Mouse (Mus musculus) midbrain, embryonic 12.5 days (tissue): ENCODE data around the gene Rnf227. TPM values are rescaled to one million over a fixed set of nuclear protein-coding genes. Genes with fewer than 3 reads are reported as not detected.

Source experiments
- ATAC-seq: fragments of 200-750 bp; cut with Nextera tagmentation; 2 replicates; pipeline ENCODE4 v1.8.0; 2017; ENCODE audit warnings: low read depth, moderate TSS enrichment, moderate library complexity; ENCODE audit not compliant: low FRiP score
- H3K27ac ChIP-seq: fragments of 300-500 bp; sonication (generic); replicated peaks from 2 replicates; pipeline ENCODE4 v1.5.1; 2016; ENCODE audit warnings: mild to moderate bottlenecking
- H3K27me3 ChIP-seq: fragments of 300-500 bp; sonication (generic); 2 replicates; pipeline ENCODE4 v1.6.1; 2016; ENCODE audit warnings: mild to moderate bottlenecking
- H3K36me3 ChIP-seq: fragments of 300-500 bp; sonication (generic); 2 replicates; pipeline ENCODE4 v1.6.1; 2016
- H3K4me1 ChIP-seq: fragments of 300-500 bp; sonication (generic); 2 replicates; pipeline ENCODE4 v1.6.1; 2016
- H3K4me2 ChIP-seq: fragments of 300-500 bp; sonication (generic); replicated peaks from 2 replicates; pipeline ENCODE4 v1.6.1; 2016; ENCODE audit warnings: mild to moderate bottlenecking, moderate library complexity
- H3K4me3 ChIP-seq: fragments of 300-500 bp; sonication (generic); 2 replicates; pipeline ENCODE4 v1.5.1; 2016; ENCODE audit warnings: mild to moderate bottlenecking
- H3K9ac ChIP-seq: fragments of 300-500 bp; sonication (generic); replicated peaks from 2 replicates; pipeline ENCODE4 v1.6.1; 2016; ENCODE audit warnings: mild to moderate bottlenecking, moderate library complexity
- H3K9me3 ChIP-seq: fragments of 300-500 bp; sonication (generic); 2 replicates; pipeline ENCODE4 v1.6.1; 2016; ENCODE audit warnings: mild to moderate bottlenecking
- WGBS: fragments of 180-500 bp; shearing (Covaris S2); methylation state at CpG from one replicate; pipeline ENCODE4 v1.1.7; 2016; 5-methylcytosine and 5-hydroxymethylcytosine counted together
- polyA plus RNA-seq: library from polyadenylated mRNA; unstranded; fragments of >200 nt; fragmentation: Nextera tagmentation; extraction: Ambion mirVana; gene quantifications from 2 replicates; pipeline ENCODE4 v1.2.1, GENCODE M21; 2016

The Rnf227 gene
- polyA plus RNA-seq, 1 experiment from 2014 or later = 48.4 TPM

GRCm38 (mm10) chr11:69373223-69373965 is 33.1 kb downstream of the Rnf227 start:
- no peaks in the 10 kb centered on the region for H3K9me3 ChIP-seq
- no peaks in the 10 kb centered on the region for H3K27me3 ChIP-seq
- peaks cover 19% of the 10 kb centered on the region for H3K36me3 ChIP-seq
- WGBS = 90% methylated on average over 16 of the region's 16 CpGs
- ATAC-seq = no peak
- H3K4me1 ChIP-seq = peaks cover 26% of the 10 kb centered on the region
- H3K4me3 ChIP-seq = no peak overlapping the region
- H3K27ac ChIP-seq = no peak overlapping the region
- no peak overlapping the region for H3K9ac ChIP-seq
- H3K4me2 ChIP-seq = no peak overlapping the region

- Histone ChIP-seq H3K36me3 (peaks cover 19% of the 10 kb centered on the region), H3K4me3 (no peak overlapping the region), H3K9me3 (no peaks in the 10 kb centered on the region), H3K4me1 (peaks cover 19% of the 10 kb centered on the region), H3K4me2 (no peak overlapping the region), H3K9ac (no peak overlapping the region), H3K27ac (no peak overlapping the region), H3K27me3 (no peaks in the 10 kb centered on the region)
- no peak for ATAC-seq
- WGBS = 89% methylated on average over 4 of the region's 4 CpGs
These were observed 35.4 kb downstream of the Rnf227 start for GRCm38 (mm10) chr11:69375646-69376045.

GRCm38 (mm10) chr11:69377766-69378165 is 37.5 kb downstream of the Rnf227 start:
- no peaks in the 10 kb centered on the region for H3K9me3 ChIP-seq
- no peak overlapping the region for H3K4me3 ChIP-seq
- no peak overlapping the region for H3K9ac ChIP-seq
- no peaks in the 10 kb centered on the region for H3K27me3 ChIP-seq
- no peak for ATAC-seq
- H3K36me3 ChIP-seq = peaks cover 10% of the 10 kb centered on the region
- 82% methylated on average over 3 of the region's 3 CpGs for WGBS
- H3K27ac ChIP-seq = no peak overlapping the region
- no peaks in the 10 kb centered on the region for H3K4me1 ChIP-seq
- H3K4me2 ChIP-seq = no peak overlapping the region

- ATAC-seq = no peak
- Histone ChIP-seq H3K27ac (no peak overlapping the region), H3K9me3 (no peaks in the 10 kb centered on the region), H3K36me3 (0 out of 2 replicates have a peak, but pooled peaks cover 4% of the 10 kb centered on the region), H3K4me2 (no peak overlapping the region), H3K9ac (no peak overlapping the region), H3K4me3 (no peak overlapping the region), H3K4me1 (no peaks in the 10 kb centered on the region), H3K27me3 (no peaks in the 10 kb centered on the region)
- WGBS = 78% methylated on average over 3 of the region's 3 CpGs
These were observed 39.3 kb downstream of the Rnf227 start for GRCm38 (mm10) chr11:69379600-69379999.

- H3K27me3 ChIP-seq = no peaks in the 10 kb centered on the region
- H3K9me3 ChIP-seq = no peaks in the 10 kb centered on the region
- no peak overlapping the region for H3K4me3 ChIP-seq
- 0 out of 2 replicates have a peak, but pooled peaks cover under 1% of the 10 kb centered on the region for H3K36me3 ChIP-seq
- H3K4me2 ChIP-seq = no peak overlapping the region
- ATAC-seq = no peak
- no peak overlapping the region for H3K27ac ChIP-seq
- H3K9ac ChIP-seq = no peak overlapping the region
- H3K4me1 ChIP-seq = no peaks in the 10 kb centered on the region
- 85% methylated on average over 6 of the region's 6 CpGs for WGBS
These were observed 41.1 kb downstream of the Rnf227 start for GRCm38 (mm10) chr11:69381356-69381755.

GRCm38 (mm10) chr11:69382478-69383105 is 42.3 kb downstream of the Rnf227 start:
- no peak overlapping the region for H3K4me2 ChIP-seq
- no peaks in the 10 kb centered on the region for H3K9me3 ChIP-seq
- ATAC-seq = no peak
- no peak overlapping the region for H3K9ac ChIP-seq
- no peak overlapping the region for H3K4me3 ChIP-seq
- no peaks in the 10 kb centered on the region for H3K27me3 ChIP-seq
- H3K4me1 ChIP-seq = no peaks in the 10 kb centered on the region
- WGBS = 77% methylated on average over 10 of the region's 10 CpGs
- no peak overlapping the region for H3K27ac ChIP-seq
- H3K36me3 ChIP-seq = no peaks in the 10 kb centered on the region

GRCm38 (mm10) chr11:69384979-69385378 is 44.7 kb downstream of the Rnf227 start:
- Histone ChIP-seq H3K36me3 (no peaks in the 10 kb centered on the region), H3K27me3 (no peaks in the 10 kb centered on the region), H3K4me1 (peaks cover 2% of the 10 kb centered on the region; the same call in 1 of the 2 replicates), H3K4me2 (no peak overlapping the region), H3K9me3 (no peaks in the 10 kb centered on the region), H3K4me3 (no peak overlapping the region), H3K9ac (no peak overlapping the region), H3K27ac (no peak overlapping the region)
- 82% methylated on average over 6 of the region's 6 CpGs for WGBS
- ATAC-seq = no peak

- Histone ChIP-seq H3K4me1 (peaks cover 4% of the 10 kb centered on the region; the same call in 1 of the 2 replicates), H3K9me3 (no peaks in the 10 kb centered on the region), H3K36me3 (no peaks in the 10 kb centered on the region), H3K27me3 (no peaks in the 10 kb centered on the region), H3K4me2 (no peak overlapping the region), H3K4me3 (no peak overlapping the region), H3K27ac (no peak overlapping the region), H3K9ac (no peak overlapping the region)
- WGBS = 81% methylated on average over 7 of the region's 7 CpGs
- no peak for ATAC-seq
These were observed 46.5 kb downstream of the Rnf227 start for GRCm38 (mm10) chr11:69386758-69387157.

GRCm38 (mm10) chr11:69388680-69389079 is 48.4 kb downstream of the Rnf227 start:
- WGBS = 95% methylated on average over 4 of the region's 4 CpGs
- H3K4me3 ChIP-seq = no peak overlapping the region
- H3K27ac ChIP-seq = no peak overlapping the region
- H3K4me2 ChIP-seq = no peak overlapping the region
- H3K36me3 ChIP-seq = 0 out of 2 replicates have a peak, but pooled peaks cover 2% of the 10 kb centered on the region
- no peak overlapping the region for H3K9ac ChIP-seq
- H3K9me3 ChIP-seq = no peaks in the 10 kb centered on the region
- H3K4me1 ChIP-seq = peaks cover 4% of the 10 kb centered on the region; the same call in 1 of the 2 replicates
- H3K27me3 ChIP-seq = no peaks in the 10 kb centered on the region
- ATAC-seq = no peak

GRCm38 (mm10) chr11:69389531-69390399 is 49.5 kb downstream of the Rnf227 start:
- Histone ChIP-seq H3K4me1 (peaks cover 9% of the 10 kb centered on the region), H3K27me3 (no peaks in the 10 kb centered on the region), H3K9me3 (no peaks in the 10 kb centered on the region), H3K27ac (no peak overlapping the region), H3K36me3 (0 out of 2 replicates have a peak, but pooled peaks cover 2% of the 10 kb centered on the region), H3K4me2 (no peak overlapping the region), H3K4me3 (no peak overlapping the region), H3K9ac (no peak overlapping the region)
- WGBS = 67% methylated on average over 14 of the region's 14 CpGs
- ATAC-seq = no peak

GRCm38 (mm10) chr11:69390400-69391034 is 50.3 kb downstream of the Rnf227 start:
- no peak overlapping the region for H3K4me2 ChIP-seq
- H3K27ac ChIP-seq = no peak overlapping the region
- H3K27me3 ChIP-seq = no peaks in the 10 kb centered on the region
- WGBS = 53% methylated on average over 10 of the region's 10 CpGs
- H3K9ac ChIP-seq = no peak overlapping the region
- H3K9me3 ChIP-seq = no peaks in the 10 kb centered on the region
- H3K4me1 ChIP-seq = peaks cover 9% of the 10 kb centered on the region
- H3K4me3 ChIP-seq = no peak overlapping the region
- H3K36me3 ChIP-seq = 0 out of 2 replicates have a peak, but pooled peaks cover 2% of the 10 kb centered on the region
- ATAC-seq = no peak
